Mouse (Mus musculus): ENCODE measurements around the gene Rbfox1.

The Rbfox1 gene

DNA sequence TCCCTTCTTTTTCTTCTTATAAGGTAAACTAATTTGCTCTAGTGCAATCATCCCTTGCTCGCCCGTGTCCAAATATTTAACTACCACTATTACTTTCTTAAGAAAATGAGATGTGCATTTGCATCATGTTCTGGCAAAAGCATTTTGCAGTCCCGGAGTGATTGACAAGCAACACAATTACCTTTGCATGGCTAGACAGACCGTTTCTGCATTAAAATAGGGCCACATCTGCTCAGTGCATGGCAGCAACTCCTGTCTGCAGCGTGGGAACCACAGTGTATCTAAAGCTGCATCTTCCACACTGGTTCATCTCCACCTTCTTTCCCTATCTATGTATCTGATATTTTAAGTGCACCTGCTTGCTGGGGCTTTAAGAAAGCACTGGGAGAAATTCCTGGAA, 1473.9 kb downstream of the Rbfox1 start:
- DNase-seq (ENCODE audit: low read depth, low spot score): no peak

DNA sequence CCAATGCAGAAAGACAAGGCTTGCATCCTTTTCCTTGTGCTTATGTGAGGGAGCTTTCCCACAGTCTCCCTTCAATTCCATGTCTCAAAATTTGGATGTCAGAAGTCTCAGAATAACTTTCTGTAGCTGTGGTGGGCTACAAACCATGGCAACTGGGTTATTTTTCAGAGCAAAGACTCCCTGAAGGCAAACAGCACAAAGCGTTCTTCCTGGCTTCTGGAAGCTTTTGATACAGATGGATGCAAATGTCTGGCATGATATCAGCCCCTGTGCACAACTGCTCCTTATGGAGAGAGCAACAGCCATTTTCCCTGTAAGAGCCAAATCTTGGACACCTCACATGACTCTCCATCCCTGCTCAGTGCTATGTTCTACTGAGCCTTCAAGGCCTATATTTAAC, 1475.6 kb downstream of the Rbfox1 start:
- DNase-seq (ENCODE audit: low read depth, low spot score): no peak

DNA sequence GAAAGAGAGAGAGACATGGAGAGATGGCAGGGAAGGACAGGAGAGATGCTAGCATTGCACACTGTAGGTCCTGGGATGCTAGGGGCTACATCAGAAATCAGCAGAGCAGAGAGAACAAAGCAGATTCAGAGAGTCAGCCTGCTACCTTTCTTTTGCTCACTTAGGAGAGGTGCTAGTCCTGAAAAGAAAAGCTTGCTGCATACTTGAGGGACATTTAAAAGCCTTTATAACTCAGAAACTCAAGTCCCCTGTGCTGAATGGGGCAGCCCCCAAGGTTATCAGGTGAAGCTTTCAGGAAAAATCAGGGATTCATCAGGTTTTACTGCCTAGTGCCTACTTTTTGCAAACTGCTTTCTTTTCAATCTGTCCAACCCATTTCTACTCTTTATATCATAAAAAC, 1480.7 kb downstream of the Rbfox1 start:
- DNase-seq (ENCODE audit: low read depth, low spot score): no peak

DNA sequence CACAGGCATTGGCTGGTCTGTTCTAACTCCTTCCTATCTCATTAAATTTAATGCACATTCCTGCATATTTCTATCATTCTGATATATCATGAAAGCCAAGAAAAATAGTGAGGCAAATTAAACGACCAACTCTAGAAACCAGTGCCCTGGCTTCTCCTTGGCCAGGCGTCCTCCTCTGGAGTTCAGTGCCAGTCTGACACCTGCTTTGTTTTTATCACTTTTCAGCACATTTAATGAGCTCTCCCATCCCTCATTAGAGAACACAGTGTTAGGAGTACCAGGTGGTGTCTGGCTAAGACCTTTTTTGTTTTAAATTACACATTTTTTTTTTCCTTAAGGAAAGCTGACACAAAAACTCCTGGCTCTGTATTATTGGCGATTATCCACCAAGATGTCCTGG, 1489.0 kb downstream of the Rbfox1 start:
- no peak for DNase-seq (ENCODE audit: low read depth, low spot score)

DNA sequence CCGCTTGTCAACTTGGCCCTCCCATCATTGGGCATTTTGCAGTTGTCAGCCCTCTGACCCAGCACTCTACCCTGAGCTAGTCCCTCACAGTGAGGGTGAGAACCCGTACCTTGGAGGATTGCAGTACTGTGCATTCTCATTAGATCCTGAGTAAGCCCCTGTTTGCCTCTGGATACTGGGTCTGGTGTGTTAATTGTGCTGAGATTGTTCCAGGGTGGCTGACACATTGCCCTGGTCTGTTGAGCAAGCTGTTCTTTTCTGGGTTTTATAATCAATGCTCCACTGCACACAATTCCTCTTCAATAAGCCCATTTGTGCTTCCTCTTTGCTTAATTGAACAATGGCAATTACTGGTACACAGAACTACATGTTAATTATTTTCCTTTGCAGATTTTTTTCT, 1489.5 kb downstream of the Rbfox1 start:
- no peak for DNase-seq (ENCODE audit: low read depth, low spot score)

DNA sequence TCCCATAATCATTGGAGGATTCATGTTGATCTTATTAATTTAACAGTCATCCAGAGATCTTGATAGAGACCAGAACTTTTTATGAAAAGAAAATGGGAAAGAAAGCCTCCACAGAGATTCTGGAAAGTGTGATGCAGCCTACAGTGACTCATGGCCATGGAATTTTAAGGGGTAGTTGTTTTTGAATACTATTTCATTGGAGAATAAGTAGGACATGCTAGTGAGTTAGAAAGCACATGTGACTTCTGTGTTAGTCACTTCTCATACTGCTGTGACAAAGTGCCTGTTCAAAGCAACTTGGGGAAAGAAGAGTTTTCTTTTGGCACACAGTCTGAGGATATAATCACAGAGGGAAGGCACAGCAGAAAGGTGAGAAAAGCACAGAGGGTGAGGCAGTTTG, 1510.9 kb downstream of the Rbfox1 start:
- DNase-seq (ENCODE audit: low read depth, low spot score): no peak

DNA sequence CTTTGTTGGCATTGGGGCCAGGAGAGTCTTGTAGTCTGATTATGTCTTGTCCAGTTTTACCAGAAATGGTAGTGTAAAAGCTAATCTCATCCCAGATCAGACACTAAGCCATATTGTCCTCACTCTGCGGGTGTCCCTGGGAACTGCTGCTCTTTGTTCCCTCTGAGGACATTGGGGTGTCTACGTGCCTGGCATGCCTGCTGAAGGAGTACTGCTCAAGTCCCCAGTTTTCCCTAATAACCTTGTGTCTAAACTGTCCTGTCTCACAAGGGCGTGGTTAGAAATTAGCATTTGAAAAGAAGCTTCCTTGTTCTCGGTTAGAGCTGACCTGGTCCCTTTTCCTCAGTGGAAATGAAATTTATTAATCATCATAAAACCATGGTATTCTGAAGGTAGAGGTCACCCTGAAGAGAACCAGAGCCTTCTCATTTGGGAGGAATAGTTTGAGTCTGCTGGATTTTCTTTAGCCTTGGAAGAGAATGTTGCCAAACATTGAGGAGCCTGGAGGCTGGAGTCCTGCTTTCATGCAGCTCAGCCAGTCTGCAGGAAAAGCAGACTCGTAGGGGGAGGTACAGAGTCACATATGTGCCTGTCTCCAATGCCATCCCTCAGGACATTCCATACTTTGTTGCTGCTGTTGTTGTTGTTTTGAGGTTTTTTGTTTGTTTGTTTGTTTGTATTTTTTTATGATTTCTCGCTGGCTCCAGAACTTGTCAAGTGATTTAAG, 1519.8 kb downstream of the Rbfox1 start:
- no peak for DNase-seq (ENCODE audit: low read depth, low spot score)

DNA sequence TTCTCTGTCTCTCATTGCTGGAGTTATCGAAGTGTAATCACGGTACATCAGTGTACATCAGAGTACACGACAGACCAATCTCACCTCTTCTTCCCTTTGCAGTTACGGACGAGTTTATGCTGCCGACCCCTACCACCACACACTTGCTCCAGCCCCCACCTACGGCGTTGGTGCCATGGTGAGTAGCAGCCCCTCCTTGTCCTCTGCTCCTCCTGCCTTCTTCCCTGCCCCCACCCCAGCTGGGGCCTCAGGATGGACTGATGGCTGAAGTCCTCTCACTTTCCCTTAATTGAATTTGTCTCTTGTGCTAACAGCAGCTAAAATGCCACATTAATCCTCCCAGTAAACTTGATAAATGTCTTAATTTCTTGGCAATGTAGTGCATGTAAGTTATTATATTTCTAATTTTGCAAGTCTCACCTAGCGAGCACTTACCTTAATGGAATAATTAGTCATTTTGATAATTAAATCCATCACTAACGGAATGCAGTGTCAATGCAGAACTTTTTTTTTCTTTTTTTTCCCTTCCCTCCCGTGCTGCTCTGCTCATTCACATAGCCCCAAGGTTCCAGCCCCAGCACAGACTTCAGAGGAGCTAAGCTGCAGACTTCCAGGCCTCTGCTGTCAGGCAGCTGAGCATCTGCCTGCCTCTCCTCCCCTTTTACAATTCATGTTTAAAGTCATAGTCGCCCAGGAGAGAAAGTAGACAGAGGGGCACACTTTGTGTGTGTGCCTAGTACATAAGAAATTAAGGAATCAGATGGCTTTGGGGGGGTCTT, 1522.9 kb downstream of the Rbfox1 start:
- DNase-seq (ENCODE audit: low read depth, low spot score): no peak

DNA sequence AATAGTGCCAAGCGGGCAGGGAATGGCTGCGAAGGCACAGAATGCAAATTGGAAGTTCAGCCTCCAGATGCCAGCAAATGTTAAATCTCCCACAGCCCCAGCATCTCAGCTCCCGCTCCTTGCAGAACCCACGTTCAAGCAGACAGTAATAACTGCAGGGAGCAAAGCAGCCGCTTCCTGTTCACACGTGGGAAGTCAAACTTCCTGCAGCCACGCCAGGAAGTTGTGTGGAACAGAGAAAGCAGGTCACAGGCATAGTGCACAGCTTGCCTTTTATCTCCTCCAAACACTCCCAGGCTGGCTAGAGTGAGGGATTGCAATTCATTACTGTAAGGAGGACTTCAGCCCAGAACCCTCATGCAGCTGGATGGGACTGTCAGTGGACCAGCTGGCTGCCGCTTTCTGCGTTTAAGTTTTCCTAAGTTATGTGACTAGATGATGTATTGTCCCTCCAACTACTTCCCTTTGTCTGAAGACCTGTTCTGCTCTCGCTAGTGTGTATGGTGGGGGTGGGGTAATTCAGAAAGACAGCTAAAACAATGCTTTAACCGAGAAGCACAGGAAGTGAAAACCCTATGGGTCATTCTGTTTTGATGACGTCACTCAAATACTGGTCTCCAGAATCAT, 1534.6 kb downstream of the Rbfox1 start:
- DNase-seq (ENCODE audit: low read depth, low spot score): no peak

DNA sequence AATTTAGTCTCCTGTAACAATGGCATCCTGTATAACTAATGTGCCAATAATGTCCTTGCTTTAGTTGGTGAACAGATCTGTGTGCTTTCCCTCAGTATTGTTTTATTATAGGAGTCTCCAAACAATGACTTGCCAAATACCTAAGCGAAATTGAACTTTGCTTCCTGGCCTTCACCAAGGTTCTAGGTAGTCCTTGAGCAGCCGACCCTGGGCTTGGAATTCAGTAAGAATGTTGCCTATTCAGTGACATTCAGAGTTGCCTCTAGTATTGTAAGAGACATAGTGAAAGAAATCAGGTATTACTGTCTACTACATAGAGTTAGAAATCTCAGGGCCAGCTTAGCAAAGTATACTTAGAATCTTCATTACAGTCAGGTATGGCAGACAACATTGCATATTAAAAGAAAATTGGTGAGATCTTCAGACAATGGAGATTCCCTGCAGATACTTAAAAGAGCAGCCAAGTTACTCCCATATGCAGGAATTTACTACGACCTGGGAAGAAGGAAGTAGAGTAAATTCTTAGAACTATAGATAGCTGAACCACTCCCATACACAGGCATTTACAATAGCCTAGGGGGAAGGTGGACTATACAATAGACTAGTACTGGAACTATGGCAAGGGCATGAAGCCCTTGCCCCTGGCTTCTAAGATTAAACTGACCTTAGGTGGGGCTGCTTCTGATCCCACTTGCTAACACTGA, 1540.4 kb downstream of the Rbfox1 start:
- no peak for DNase-seq (ENCODE audit: low read depth, low spot score)

DNA sequence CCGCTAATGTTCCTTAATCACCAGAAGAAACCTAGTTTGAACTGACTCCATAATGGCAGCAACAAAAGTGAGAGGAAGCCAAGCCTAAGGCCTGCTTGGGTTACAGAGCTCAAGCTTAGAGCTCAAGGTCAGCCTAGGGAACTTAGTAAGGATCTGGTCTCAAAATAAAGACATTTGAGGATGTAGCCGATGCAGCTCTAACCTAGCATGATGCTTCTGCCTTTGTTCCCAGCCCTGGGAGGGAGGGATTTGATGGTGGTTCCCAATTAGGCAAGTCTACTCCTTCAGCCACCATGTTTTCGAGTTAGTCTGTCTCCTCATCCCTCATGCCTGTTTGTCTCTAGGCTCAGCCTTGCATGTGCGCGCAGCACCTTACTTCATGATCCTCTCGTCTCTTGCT, 1548.1 kb downstream of the Rbfox1 start:
- no peak for DNase-seq (ENCODE audit: low read depth, low spot score)

DNA sequence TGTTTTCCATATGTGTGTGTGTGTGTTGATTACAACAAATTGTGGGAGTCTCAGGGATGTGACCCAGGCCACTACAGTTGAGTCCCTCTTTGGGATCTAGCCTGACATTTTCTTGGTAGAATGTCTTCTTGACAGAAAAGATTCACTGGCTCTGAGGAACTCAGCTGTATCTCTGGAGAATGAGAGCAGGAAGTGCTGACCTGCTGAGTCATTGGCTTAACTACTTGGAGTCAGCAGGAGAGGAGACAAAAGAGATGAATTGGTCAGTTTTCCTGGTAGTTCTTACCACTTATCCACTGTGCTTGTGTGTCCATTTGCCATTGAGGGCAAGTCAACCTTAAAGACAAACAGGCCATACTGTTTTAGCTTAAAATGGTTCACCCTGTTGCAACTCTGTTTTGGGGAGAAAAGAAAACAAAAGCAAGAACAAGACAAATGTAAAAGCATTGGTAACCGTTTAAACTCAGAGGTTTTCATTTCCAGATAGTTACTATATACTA, 1561.7 kb downstream of the Rbfox1 start:
- no peak for DNase-seq (ENCODE audit: low read depth, low spot score)

DNA sequence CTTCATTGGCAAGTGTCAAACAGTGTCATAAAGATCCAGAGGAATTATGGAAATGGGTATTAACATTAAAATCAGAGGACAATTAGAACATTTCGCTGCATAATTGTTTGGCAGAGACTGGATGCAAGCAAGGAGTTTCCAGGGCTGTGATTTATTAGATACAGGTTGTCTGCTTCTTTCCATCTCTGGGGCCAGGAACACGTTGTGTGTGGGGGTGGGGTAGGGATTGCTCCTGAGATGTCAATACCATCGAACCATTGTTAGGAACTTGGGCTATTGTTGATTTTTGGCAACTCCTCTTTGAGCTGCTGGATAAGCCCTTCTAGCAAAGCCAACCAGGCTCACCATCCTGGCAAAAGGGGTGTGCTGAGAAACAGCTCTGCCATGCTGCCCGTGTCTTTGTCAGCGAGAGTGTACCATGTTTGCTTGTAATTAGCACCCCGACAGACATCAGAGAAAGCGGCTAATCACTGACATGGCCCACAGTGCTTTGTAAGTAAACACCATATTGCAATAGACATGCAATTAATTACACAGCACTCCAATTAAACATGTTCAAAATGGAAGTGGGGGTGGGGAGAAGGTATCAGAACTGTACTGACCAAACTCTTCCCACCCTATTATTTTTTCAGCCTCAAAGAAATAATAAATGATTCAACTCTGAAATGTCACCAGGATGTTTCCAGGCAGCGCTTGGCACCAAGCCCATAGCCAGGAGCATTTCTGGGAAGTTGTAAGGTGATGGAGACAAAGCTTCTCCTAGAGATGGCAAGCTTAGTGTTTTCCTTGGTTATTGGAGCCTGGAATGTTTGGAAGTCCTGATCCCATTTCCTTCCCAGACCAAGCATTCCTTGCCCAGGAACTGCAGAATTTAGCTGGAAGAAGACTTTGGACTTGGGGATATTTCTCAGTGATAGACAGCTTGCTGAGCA, 1562.8 kb downstream of the Rbfox1 start:
- peak; percentile 56 for DNase-seq (ENCODE audit: low read depth, low spot score)

DNA sequence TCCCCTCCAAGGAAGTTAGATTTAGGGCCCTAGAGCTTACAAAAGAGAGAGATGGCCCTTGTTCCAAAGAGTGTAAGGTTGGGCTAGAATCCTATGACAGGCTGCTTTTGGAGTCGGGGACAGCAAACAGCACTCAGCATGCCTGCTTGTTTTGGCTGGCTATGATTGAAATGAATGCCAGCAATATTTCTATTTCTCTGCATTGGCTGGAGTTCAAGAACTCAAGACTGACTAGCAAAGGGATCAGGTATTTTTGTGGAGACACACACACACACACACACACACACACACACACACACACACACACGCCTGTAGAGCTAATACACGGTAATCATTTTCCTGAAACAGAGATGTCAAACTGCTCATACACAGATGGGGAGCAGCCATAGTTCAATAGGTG, 1566.0 kb downstream of the Rbfox1 start:
- no peak for DNase-seq (ENCODE audit: low read depth, low spot score)

DNA sequence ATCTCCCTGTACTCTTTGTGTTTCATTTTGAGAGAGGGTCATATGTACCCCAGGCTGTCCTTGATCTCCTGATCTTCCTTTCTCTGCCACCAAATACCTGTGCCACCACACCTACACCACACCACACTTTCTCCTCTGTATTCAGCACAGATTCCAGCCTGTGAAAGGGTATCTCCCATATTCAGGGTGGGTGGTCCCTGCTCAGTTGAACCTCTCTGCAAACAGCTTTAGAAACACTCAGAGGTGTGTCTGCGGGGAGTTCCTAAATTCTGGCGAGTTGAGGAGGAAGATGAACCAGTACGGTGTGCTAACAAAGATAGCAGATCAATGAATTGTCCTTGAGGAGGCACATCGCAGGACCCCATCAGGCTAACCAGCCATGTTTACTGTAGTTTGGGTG, 1572.4 kb downstream of the Rbfox1 start:
- no peak for DNase-seq (ENCODE audit: low read depth, low spot score)
